Mouse (Mus musculus) embryo, embryonic 9.5 days (tissue): ENCODE measurements around the gene Cwc15.
"Not testable (repeated sequence)": the region's sequence is repeated elsewhere in the genome, so short reads cannot be mapped to it uniquely, and the experiment has no call there.

Experiments used
- DNase-seq: peaks from one replicate; pipeline ENCODE4 v3.0.0-alpha.2; 2017; ENCODE audit errors: extremely low spot score

The Cwc15 gene

GRCm38 (mm10) chr9:14500023-14500915, at the start of gene Cwc15, which contains the start of gene Kdm4d:
Gene Cwc15, plus strand, starts transcription at chr9:14500617.
Gene Kdm4d, minus strand, starts transcription at chr9:14500482.
- peak; percentile 94 for DNase-seq

- not testable (repeated sequence) for DNase-seq
Measured at GRCm38 (mm10) chr9:14451120-14451519, 49.3 kb upstream of the Cwc15 start.

GRCm38 (mm10) chr9:14456320-14456719, 44.1 kb upstream of the Cwc15 start:
- DNase-seq, result no peak

- DNase-seq, result not testable (repeated sequence)
Measured at GRCm38 (mm10) chr9:14462536-14462935, 37.9 kb upstream of the Cwc15 start.

- DNase-seq, result not testable (repeated sequence)
Measured at GRCm38 (mm10) chr9:14463668-14464067, 36.7 kb upstream of the Cwc15 start.

- no peak for DNase-seq
Measured at GRCm38 (mm10) chr9:14498896-14499705, 1.3 kb upstream of the Cwc15 start.

GRCm38 (mm10) chr9:14500916-14501424, 553 bp downstream of the Cwc15 start:
- no peak for DNase-seq

GRCm38 (mm10) chr9:14512633-14513445, 12.4 kb downstream of the Cwc15 start:
- DNase-seq, result peak; percentile 54

GRCm38 (mm10) chr9:14517296-14517695, 16.9 kb downstream of the Cwc15 start:
- no peak for DNase-seq

GRCm38 (mm10) chr9:14518105-14518504, 17.7 kb downstream of the Cwc15 start:
- DNase-seq, result no peak

GRCm38 (mm10) chr9:14520971-14521670, 20.7 kb downstream of the Cwc15 start:
- no peak for DNase-seq

GRCm38 (mm10) chr9:14521695-14522094, 21.3 kb downstream of the Cwc15 start:
- no peak for DNase-seq

GRCm38 (mm10) chr9:14523408-14524043, 23.1 kb downstream of the Cwc15 start:
- peak; percentile 67 for DNase-seq

- no peak for DNase-seq
Measured at GRCm38 (mm10) chr9:14530004-14530403, 29.6 kb downstream of the Cwc15 start.

GRCm38 (mm10) chr9:14532283-14532682, 31.9 kb downstream of the Cwc15 start:
- peak; percentile 19 for DNase-seq

- DNase-seq, result no peak
Measured at GRCm38 (mm10) chr9:14533659-14534058, 33.2 kb downstream of the Cwc15 start.

GRCm38 (mm10) chr9:14534833-14535456, 34.5 kb downstream of the Cwc15 start:
- no peak for DNase-seq

- DNase-seq, result no peak
Measured at GRCm38 (mm10) chr9:14544034-14544757, 43.8 kb downstream of the Cwc15 start.
